Mouse (Mus musculus): Measurements from ENCODE around the gene Wipi1.

DNA sequence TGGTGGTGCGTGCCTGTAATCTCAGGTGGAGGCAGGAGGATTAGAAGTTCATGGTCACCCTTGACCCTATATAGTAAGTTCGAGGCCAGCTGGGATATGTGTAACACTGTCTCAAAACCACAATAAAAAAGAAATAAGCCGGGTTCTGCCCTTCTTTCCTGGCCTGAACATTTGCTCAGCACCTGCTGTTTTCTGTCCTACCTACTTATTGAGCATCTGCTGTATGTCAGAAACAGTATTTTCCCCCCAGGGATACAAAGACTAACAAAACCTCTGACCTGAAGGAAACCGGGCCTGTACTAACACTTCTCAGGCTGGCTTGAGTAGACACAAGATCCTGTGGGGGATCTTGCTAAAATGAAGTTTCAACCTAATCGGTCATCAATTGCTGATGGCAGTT lies 74.8 kb downstream of the Wipi1 start:
- TF ChIP-seq CTCF (IDR thresholded peaks at IDR 0.05; ENCODE audit: low read depth) (no peak), EP300 (IDR thresholded peaks at IDR 0.05; ENCODE audit: low read depth) (no peak)
